Mouse (Mus musculus) urinary bladder, adult 2 months (tissue): ENCODE measurements at regions not wholly inside any gene's neighbourhood (a gene's known extent, or its start where the extent isn't known, plus 50 kb on each side); places are given as distances from the start of the nearest gene placed in this dataset.

Source experiments
- DNase-seq: peaks from one replicate; pipeline ENCODE4 v3.0.0; 2022; ENCODE audit warnings: low spot score

- DNase-seq, result no peak
These were observed 60.4 kb upstream of the Ppara start for GRCm38 (mm10) chr15:85674191-85674984.

GRCm38 (mm10) chr15:85675126-85675525, 59.7 kb upstream of the Ppara start:
- no peak for DNase-seq

- no peak for DNase-seq
These were observed 59.0 kb upstream of the Ppara start for GRCm38 (mm10) chr15:85675736-85676135.

GRCm38 (mm10) chr15:85676156-85676555, 58.6 kb upstream of the Ppara start:
- no peak for DNase-seq

GRCm38 (mm10) chr15:85676871-85677270, 57.9 kb upstream of the Ppara start:
- DNase-seq, result no peak

- no peak for DNase-seq
These were observed 57.4 kb upstream of the Ppara start for GRCm38 (mm10) chr15:85677381-85677780.

- DNase-seq, result no peak
These were observed 56.9 kb upstream of the Ppara start for GRCm38 (mm10) chr15:85677855-85678254.

- DNase-seq, result no peak
These were observed 56.4 kb upstream of the Ppara start for GRCm38 (mm10) chr15:85678351-85678895.

- no peak for DNase-seq
These were observed 55.6 kb upstream of the Ppara start for GRCm38 (mm10) chr15:85678981-85679708.

GRCm38 (mm10) chr15:85679864-85680428, 54.8 kb upstream of the Ppara start:
- DNase-seq, result no peak

GRCm38 (mm10) chr15:85680460-85681224, 54.1 kb upstream of the Ppara start:
- DNase-seq, result no peak

- DNase-seq, result no peak
These were observed 52.7 kb upstream of the Ppara start for GRCm38 (mm10) chr15:85682116-85682515.

- DNase-seq, result no peak
These were observed 52.0 kb upstream of the Ppara start for GRCm38 (mm10) chr15:85682780-85683179.

- DNase-seq, result no peak
These were observed 51.5 kb upstream of the Ppara start for GRCm38 (mm10) chr15:85683271-85683670.

GRCm38 (mm10) chr15:85683716-85684115, 51.1 kb upstream of the Ppara start:
- no peak for DNase-seq

- no peak for DNase-seq
These were observed 50.5 kb upstream of the Ppara start for GRCm38 (mm10) chr15:85684164-85684708.

- no peak for DNase-seq
These were observed 49.9 kb upstream of the Ppara start for GRCm38 (mm10) chr15:85684875-85685274.
